Mouse (Mus musculus) embryonic facial prominence, embryonic 11.5 days (tissue): Measurements from ENCODE around the gene Ndufa5. TPM values are rescaled to one million over a fixed set of nuclear protein-coding genes. Genes with fewer than 3 reads are reported as not detected.

Experiments used
- ATAC-seq: fragments of 200-750 bp; cut with Nextera tagmentation; replicated peaks from 2 replicates; pipeline ENCODE4 v1.8.0; 2017; ENCODE audit warnings: low read depth; ENCODE audit not compliant: insufficient number of reproducible peaks, low FRiP score, low TSS enrichment
- DNase-seq: peaks from one replicate; pipeline ENCODE4 v3.0.0-alpha.2; 2015; ENCODE audit warnings: low spot score
- H3K27ac ChIP-seq: fragments of 300-500 bp; sonication (generic); replicated peaks from 2 replicates; pipeline ENCODE4 v1.5.1; 2014; ENCODE audit warnings: mild to moderate bottlenecking, low read depth, low read length, control low read depth
- H3K27me3 ChIP-seq: fragments of 300-500 bp; sonication (generic); 2 replicates; pipeline ENCODE4 v1.6.1; 2014; ENCODE audit warnings: mild to moderate bottlenecking, low read length, moderate library complexity, mixed read lengths; ENCODE audit not compliant: control insufficient read depth, insufficient read depth
- H3K36me3 ChIP-seq: fragments of 300-500 bp; sonication (generic); replicated peaks from 2 replicates; pipeline ENCODE4 v1.6.1; 2014; ENCODE audit warnings: low read depth, mild to moderate bottlenecking, low read length, moderate library complexity, mixed read lengths; ENCODE audit not compliant: control insufficient read depth, insufficient read depth
- H3K4me1 ChIP-seq: fragments of 300-500 bp; sonication (generic); 2 replicates; pipeline ENCODE4 v1.6.1; 2014; ENCODE audit warnings: low read length, mixed read lengths; ENCODE audit not compliant: control insufficient read depth, insufficient read depth
- H3K4me2 ChIP-seq: fragments of 300-500 bp; sonication (generic); 2 replicates; pipeline ENCODE4 v1.6.1; 2014; ENCODE audit warnings: low read depth, mild to moderate bottlenecking, control low read depth, low read length, moderate library complexity
- H3K4me3 ChIP-seq: fragments of 300-500 bp; sonication (generic); 2 replicates; pipeline ENCODE4 v1.5.1; 2014; ENCODE audit warnings: low read depth, low read length, control low read depth
- H3K9ac ChIP-seq: fragments of 300-500 bp; sonication (generic); replicated peaks from 2 replicates; pipeline ENCODE4 v1.6.1; 2014; ENCODE audit warnings: mild to moderate bottlenecking, control low read depth, low read length
- H3K9me3 ChIP-seq: fragments of 300-500 bp; sonication (generic); replicated peaks from 2 replicates; pipeline ENCODE4 v1.6.1; 2016; ENCODE audit warnings: mild to moderate bottlenecking, low read length, inconsistent platforms, mixed read lengths; ENCODE audit not compliant: control insufficient read depth
- WGBS: fragments of 180-500 bp; shearing (Covaris S2); extraction: QIAGEN DNeasy Blood & Tissue Kit; methylation state at CpG from one replicate; pipeline ENCODE4 v1.1.7; 2014; 5-methylcytosine and 5-hydroxymethylcytosine counted together
- polyA plus RNA-seq: library from polyadenylated mRNA; unstranded; fragments of >200 nt; fragmentation: Nextera tagmentation; extraction: Ambion mirVana; gene quantifications from 2 replicates; pipeline ENCODE4 v1.2.1, GENCODE M21; 2014

Ndufa5 gene
- polyA plus RNA-seq, 1 experiment from 2014 or later: 300 TPM

DNA sequence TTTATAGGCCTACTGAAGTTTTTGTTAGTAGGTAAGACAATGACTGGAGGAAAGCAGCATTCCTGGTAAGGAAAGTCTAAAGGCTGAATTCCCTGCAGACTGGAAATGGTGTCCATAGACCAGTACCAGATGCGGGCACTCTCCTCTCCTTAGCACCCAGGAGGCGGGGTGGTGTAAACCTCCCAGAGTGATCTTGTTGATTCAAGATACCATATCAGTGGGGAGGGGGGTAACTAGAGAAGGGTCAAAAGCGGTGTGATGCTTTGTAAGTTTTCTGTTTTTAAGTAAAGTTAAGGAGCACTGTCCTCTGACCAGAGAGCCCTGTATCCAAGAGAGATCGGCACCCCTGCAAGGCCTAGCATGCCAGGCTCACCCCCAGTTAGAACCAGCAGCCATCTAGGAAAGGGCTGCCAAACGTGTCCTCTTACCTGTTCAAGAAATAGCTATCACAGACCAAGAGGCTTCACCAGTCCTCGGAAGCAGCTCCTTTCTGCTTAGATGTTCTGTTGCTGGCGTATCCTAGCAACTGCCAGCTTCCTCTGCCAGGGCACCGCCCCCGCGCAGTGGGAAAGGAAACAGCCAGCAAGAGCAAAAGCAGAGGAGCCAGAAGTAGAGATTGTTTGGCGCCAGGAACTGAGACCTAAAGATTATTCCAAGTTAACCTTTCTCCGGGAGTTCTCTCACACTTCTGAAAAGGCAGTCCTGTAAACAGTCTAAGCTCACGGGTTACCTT, 13.1 kb downstream of the Ndufa5 start, which contains the start of gene Iqub:
Gene Iqub (minus strand): TSS at position 516 of the 733 bp plus-strand sequence.
- ATAC-seq (peak; percentile 63), DNase-seq (peak; percentile 70)
- 27% methylated on average over 13 of the region's 13 CpGs for WGBS
- Histone ChIP-seq H3K27ac (no peak within 1 kb of the TSS), H3K36me3 (no peaks in the 10 kb centered on the region), H3K9ac (0 out of 2 replicates have a peak within 1 kb of the TSS, but pooled peaks have one; percentile 18), H3K4me3 (no peak within 1 kb of the TSS), H3K4me2 (no peak within 1 kb of the TSS), H3K9me3 (no peaks in the 10 kb centered on the region), H3K27me3 (no peaks in the 10 kb centered on the region), H3K4me1 (no peaks in the 10 kb centered on the region)

DNA sequence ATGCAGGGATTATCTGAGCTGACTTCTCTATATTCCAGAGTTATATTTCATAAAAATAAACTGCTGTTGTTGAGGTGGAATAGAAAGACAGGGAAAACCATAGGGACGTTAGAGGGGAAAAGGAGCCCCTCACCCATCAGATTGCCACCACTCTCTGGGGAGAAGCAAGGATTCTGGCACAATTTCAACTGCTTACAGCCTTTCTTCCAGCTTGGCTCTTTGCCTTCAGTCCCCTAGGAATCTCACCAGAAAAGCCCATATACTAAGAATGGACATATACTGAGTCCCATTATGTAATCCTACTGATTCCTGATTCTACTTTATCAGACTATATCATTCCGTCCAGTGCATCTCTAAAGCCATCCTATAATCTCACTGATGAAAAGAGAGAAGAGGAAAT, 23.7 kb downstream of the Ndufa5 start:
- Histone ChIP-seq H3K36me3 (no peaks in the 10 kb centered on the region), H3K4me1 (no peaks in the 10 kb centered on the region), H3K9me3 (no peaks in the 10 kb centered on the region), H3K9ac (no peak overlapping the region), H3K27me3 (no peaks in the 10 kb centered on the region), H3K4me3 (no peak overlapping the region), H3K27ac (no peak overlapping the region), H3K4me2 (no peak overlapping the region)
- ATAC-seq (no peak), DNase-seq (no peak)
- 86% methylated on average over 2 of the region's 2 CpGs for WGBS

DNA sequence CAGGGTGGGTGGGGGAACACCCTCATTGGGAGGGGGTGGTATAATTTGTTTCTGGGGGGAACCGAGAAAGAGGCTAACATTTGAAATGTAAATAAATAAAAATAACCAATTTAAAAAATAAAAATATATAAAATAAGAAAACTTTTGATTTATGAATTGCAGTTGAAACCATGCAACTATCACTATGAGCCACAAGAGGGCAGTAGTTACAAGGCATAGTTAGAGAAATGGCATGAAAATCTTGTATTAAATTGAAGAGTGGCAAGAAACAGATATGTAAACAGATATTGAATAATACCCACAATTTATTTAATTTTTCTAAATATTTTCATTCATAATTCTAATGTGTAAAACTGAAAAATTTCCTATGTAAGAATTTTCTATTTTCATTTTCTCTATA, 37.5 kb downstream of the Ndufa5 start:
- no peak overlapping the region for H3K4me3 ChIP-seq

GRCm38 (mm10) chr6:24486530-24486929, 41.3 kb downstream of the Ndufa5 start:
- no peaks in the 10 kb centered on the region for H3K9me3 ChIP-seq
- DNase-seq (no peak), ATAC-seq (no peak)
- H3K4me3 ChIP-seq: no peak overlapping the region
- 85% methylated on average over 5 of the region's 5 CpGs for WGBS
- no peaks in the 10 kb centered on the region for H3K4me1 ChIP-seq
- H3K27me3 ChIP-seq: no peaks in the 10 kb centered on the region
- H3K27ac ChIP-seq: no peak overlapping the region
- H3K4me2 ChIP-seq: no peak overlapping the region
- H3K36me3 ChIP-seq: no peaks in the 10 kb centered on the region
- no peak overlapping the region for H3K9ac ChIP-seq

More for the DNA sequence above, 37.5 kb downstream of the Ndufa5 start:
- Histone ChIP-seq H3K9ac (no peak overlapping the region), H3K4me2 (no peak overlapping the region), H3K9me3 (no peaks in the 10 kb centered on the region), H3K36me3 (no peaks in the 10 kb centered on the region), H3K27ac (no peak overlapping the region), H3K4me1 (no peaks in the 10 kb centered on the region), H3K27me3 (no peaks in the 10 kb centered on the region)
- DNase-seq (peak; percentile 30), ATAC-seq (no peak)
- WGBS: 12% methylated on average over 1 of the region's 1 CpGs

DNA sequence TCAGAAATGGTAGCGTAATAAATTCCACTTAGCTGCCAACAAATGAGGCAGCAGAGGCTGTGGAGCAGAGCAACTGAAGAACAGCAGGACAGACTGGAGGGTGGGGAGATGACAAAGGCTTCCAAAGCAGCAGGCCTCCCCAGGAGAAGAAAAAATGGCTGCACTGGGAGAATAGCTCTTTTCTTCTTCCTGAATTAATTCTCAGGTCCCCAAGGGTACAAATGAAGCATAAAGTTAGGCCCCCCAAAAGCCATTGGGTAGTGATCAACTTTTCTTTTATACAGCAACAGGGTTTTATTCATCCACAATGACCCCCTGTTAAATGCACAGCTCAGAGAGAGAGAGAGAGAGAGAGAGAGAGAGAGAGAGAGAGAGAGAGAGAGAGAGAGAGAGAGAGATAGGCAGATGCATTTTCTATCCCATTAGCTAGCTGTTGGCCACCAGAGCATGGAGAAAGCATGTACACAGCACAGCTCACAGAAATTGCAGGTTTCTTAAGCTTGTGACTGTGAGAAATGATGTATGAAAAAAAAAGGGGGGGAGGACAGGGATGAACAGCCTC, 57.2 kb downstream of the Ndufa5 start:
- Histone ChIP-seq H3K4me3 (no peak overlapping the region), H3K36me3 (no peaks in the 10 kb centered on the region), H3K4me2 (no peak overlapping the region), H3K4me1 (no peaks in the 10 kb centered on the region), H3K27me3 (no peaks in the 10 kb centered on the region), H3K27ac (no peak overlapping the region), H3K9me3 (no peaks in the 10 kb centered on the region), H3K9ac (no peak overlapping the region)
- ATAC-seq: no peak
- DNase-seq: peak; percentile 2
- WGBS: 48% methylated on average over 1 of the region's 1 CpGs

GRCm38 (mm10) chr6:24470135-24470534, 57.7 kb downstream of the Ndufa5 start:
- no peak overlapping the region for H3K4me2 ChIP-seq
- no peak for ATAC-seq
- H3K27me3 ChIP-seq: no peaks in the 10 kb centered on the region
- H3K36me3 ChIP-seq: no peaks in the 10 kb centered on the region
- H3K27ac ChIP-seq: no peak overlapping the region
- no peak for DNase-seq
- H3K4me1 ChIP-seq: no peaks in the 10 kb centered on the region
- WGBS: 83% methylated on average over 2 of the region's 2 CpGs
- H3K4me3 ChIP-seq: no peak overlapping the region
- no peak overlapping the region for H3K9ac ChIP-seq
- no peaks in the 10 kb centered on the region for H3K9me3 ChIP-seq

Other genes with a start within 250 kb of the Ndufa5 start
- 0.11 and 0.14 TPM in 2 replicates for gene Iqub, start 12.9 kb downstream of the Ndufa5 start, polyA plus RNA-seq
- not detected in 2 replicates for gene Asb15, start 131 bp upstream of the Ndufa5 start, polyA plus RNA-seq
- 0.34 TPM in 1 of 2 replicates, not detected in the other for gene Lmod2, start 69.7 kb upstream of the Ndufa5 start, polyA plus RNA-seq
- gene Wasl, start 137.0 kb upstream of the Ndufa5 start, polyA plus RNA-seq: 37.1 and 46.6 TPM in 2 replicates
- not detected in 2 replicates for gene Hyal6, start 205.2 kb upstream of the Ndufa5 start, polyA plus RNA-seq
- gene Hyal4, start 220.3 kb upstream of the Ndufa5 start, polyA plus RNA-seq: not detected in 2 replicates